Mouse (Mus musculus): Measurements from ENCODE around the gene Abcb6. TPM values are rescaled to one million over a fixed set of nuclear protein-coding genes. Genes with fewer than 3 reads are reported as not detected.

Abcb6 gene
- polyA plus RNA-seq, 1 experiment from 2014 or later: 38.1 TPM

GRCm38 (mm10) chr1:75182160-75182559 lies 2.0 kb upstream of the Abcb6 start:
- TF ChIP-seq CTCF (IDR thresholded peaks at IDR 0.05; ENCODE audit: low read depth) (peak; percentile 46), EP300 (IDR thresholded peaks at IDR 0.05; ENCODE audit: low read depth) (no peak)
- no peak overlapping the region for H3K4me3 ChIP-seq (ENCODE audit: low read depth, low read length)
- H3K27me3 ChIP-seq (ENCODE audit: insufficient read depth, low read length): no peaks in the 10 kb centered on the region
- WGBS (ENCODE audit: insufficient replicate concordance): 72% methylated on average over 4 of the region's 4 CpGs
- 0 out of 2 replicates have a peak, but pooled peaks cover 2% of the 10 kb centered on the region for H3K9me3 ChIP-seq (ENCODE audit: low read length)
- H3K27ac ChIP-seq (ENCODE audit: low read depth): no peak overlapping the region
- no peak for ATAC-seq
- no peak for DNase-seq
- peaks cover 13% of the 10 kb centered on the region for H3K4me1 ChIP-seq (ENCODE audit: insufficient read depth)
- no peak overlapping the region for H3K9ac ChIP-seq (replicated peaks)
- H3K4me2 ChIP-seq (ENCODE audit: low read depth, low read length): no peak overlapping the region
- peaks cover 70% of the 10 kb centered on the region for H3K36me3 ChIP-seq (replicated peaks; ENCODE audit: insufficient read depth, low read length)

GRCm38 (mm10) chr1:75181377-75181870 lies 1.2 kb upstream of the Abcb6 start:
- H3K4me1 ChIP-seq (ENCODE audit: insufficient read depth): peaks cover 13% of the 10 kb centered on the region
- ATAC-seq: no peak
- 88% methylated on average over 4 of the region's 4 CpGs for WGBS (ENCODE audit: insufficient replicate concordance)
- DNase-seq: no peak
- H3K27ac ChIP-seq (ENCODE audit: low read depth): no peak overlapping the region
- TF ChIP-seq CTCF (IDR thresholded peaks at IDR 0.05; ENCODE audit: low read depth) (no peak), EP300 (IDR thresholded peaks at IDR 0.05; ENCODE audit: low read depth) (no peak)
- H3K9me3 ChIP-seq (ENCODE audit: low read length): 0 out of 2 replicates have a peak, but pooled peaks cover 2% of the 10 kb centered on the region
- no peak overlapping the region for H3K4me3 ChIP-seq (ENCODE audit: low read depth, low read length)
- H3K27me3 ChIP-seq (ENCODE audit: insufficient read depth, low read length): no peaks in the 10 kb centered on the region
- peaks cover 70% of the 10 kb centered on the region for H3K36me3 ChIP-seq (replicated peaks; ENCODE audit: insufficient read depth, low read length)
- no peak overlapping the region for H3K9ac ChIP-seq (replicated peaks)
- no peak overlapping the region for H3K4me2 ChIP-seq (ENCODE audit: low read depth, low read length)

GRCm38 (mm10) chr1:75180741-75181140 lies 549 bp upstream of the Abcb6 start:
- peak overlapping the region; percentile 59 for H3K27ac ChIP-seq (ENCODE audit: low read depth)
- ATAC-seq: no peak
- H3K4me2 ChIP-seq (ENCODE audit: low read depth, low read length): peak overlapping the region; percentile 97
- WGBS (ENCODE audit: insufficient replicate concordance): 45% methylated on average over 7 of the region's 7 CpGs
- no peak for DNase-seq
- TF ChIP-seq EP300 (IDR thresholded peaks at IDR 0.05; ENCODE audit: low read depth): no peak
- TF ChIP-seq CTCF (IDR thresholded peaks at IDR 0.05; ENCODE audit: low read depth): no peak
- H3K36me3 ChIP-seq (replicated peaks; ENCODE audit: insufficient read depth, low read length): peaks cover 70% of the 10 kb centered on the region
- peaks cover 13% of the 10 kb centered on the region for H3K4me1 ChIP-seq (ENCODE audit: insufficient read depth)
- H3K4me3 ChIP-seq (ENCODE audit: low read depth, low read length): peak overlapping the region; percentile 83
- 0 out of 2 replicates have a peak, but pooled peaks cover 2% of the 10 kb centered on the region for H3K9me3 ChIP-seq (ENCODE audit: low read length)
- no peak overlapping the region for H3K9ac ChIP-seq (replicated peaks)
- H3K27me3 ChIP-seq (ENCODE audit: insufficient read depth, low read length): no peaks in the 10 kb centered on the region

- Histone ChIP-seq H3K4me2 (ENCODE audit: low read depth, low read length) (peak overlapping the region; percentile 97), H3K9me3 (ENCODE audit: low read length) (0 out of 2 replicates have a peak, but pooled peaks cover 2% of the 10 kb centered on the region), H3K4me3 (ENCODE audit: low read depth, low read length) (peak overlapping the region; percentile 83), H3K27ac (ENCODE audit: low read depth) (peak overlapping the region; percentile 99), H3K36me3 (replicated peaks; ENCODE audit: insufficient read depth, low read length) (peaks cover 67% of the 10 kb centered on the region), H3K4me1 (ENCODE audit: insufficient read depth) (peaks cover 13% of the 10 kb centered on the region), H3K9ac (replicated peaks) (peak overlapping the region; percentile 93), H3K27me3 (ENCODE audit: insufficient read depth, low read length) (no peaks in the 10 kb centered on the region)
- ATAC-seq (peak; percentile 73), DNase-seq (peak; percentile 62)
- TF ChIP-seq EP300 (IDR thresholded peaks at IDR 0.05; ENCODE audit: low read depth) (peak; percentile 88), CTCF (IDR thresholded peaks at IDR 0.05; ENCODE audit: low read depth) (no peak)
- 5% methylated on average over 23 of the region's 23 CpGs for WGBS (ENCODE audit: insufficient replicate concordance)
These were observed 673 bp downstream of the Abcb6 start for GRCm38 (mm10) chr1:75179334-75180104.

- peak within 1 kb of the TSS; percentile 90 for H3K27ac ChIP-seq (ENCODE audit: low read depth)
- H3K9ac ChIP-seq (replicated peaks): peak within 1 kb of the TSS; percentile 73
- peak; percentile 95 for ATAC-seq
- DNase-seq: peak; percentile 99
- peak within 1 kb of the TSS; percentile 67 for H3K4me3 ChIP-seq (ENCODE audit: low read depth, low read length)
- H3K9me3 ChIP-seq (ENCODE audit: low read length): no peaks in the 10 kb centered on the region
- peak within 1 kb of the TSS; percentile 65 for H3K4me2 ChIP-seq (ENCODE audit: low read depth, low read length)
- H3K4me1 ChIP-seq (ENCODE audit: insufficient read depth): peaks cover 14% of the 10 kb centered on the region
- WGBS (ENCODE audit: insufficient replicate concordance): 2% methylated on average over 56 of the region's 59 CpGs
- TF ChIP-seq CTCF (IDR thresholded peaks at IDR 0.05; ENCODE audit: low read depth) (no peak), EP300 (IDR thresholded peaks at IDR 0.05; ENCODE audit: low read depth) (no peak; the same call in 1 of the 2 replicates)
- H3K36me3 ChIP-seq (replicated peaks; ENCODE audit: insufficient read depth, low read length): peaks cover 36% of the 10 kb centered on the region
- H3K27me3 ChIP-seq (ENCODE audit: insufficient read depth, low read length): no peaks in the 10 kb centered on the region
These were observed 11.4 kb downstream of the Abcb6 start, which contains the start of gene Zfand2b for GRCm38 (mm10) chr1:75168472-75169464. TSS of gene Zfand2b (plus strand) at chr1:75168646.
